8 mouse cellular contexts compared by ENCODE assay signal in genomic region chr9:67584871-67585270, GRCm38 (mm10). TPM values are rescaled to one million over a fixed set of nuclear protein-coding genes. Genes with fewer than 3 reads are reported as not detected.
A peak's percentile ranks its signal among the peaks of the same experiment; 100 is the strongest.
DNase-seq lines count a peak whose midpoint lies in the region; ATAC-seq and TF ChIP-seq lines count a peak whose summit lies in the region.

No protein-coding gene starts in this region.

- H3K9me3 ChIP-seq in lung, embryonic 15.5 days = no peaks in the 10 kb centered on the region
- H3K9me3 ChIP-seq in forebrain, embryonic 12.5 days = no peaks in the 10 kb centered on the region

- H3K79me2 ChIP-seq in C2C12 (ENCODE audit: control insufficient read depth, insufficient read depth) = peaks cover 3% of the 10 kb centered on the region

- peak; percentile 70 to 73 for DNase-seq in heart, postnatal 14 days
- DNase-seq in layer of hippocampus, postnatal 10 days (ENCODE audit: low spot score in 2 of 2) = no peak
- no peak for DNase-seq in right cerebral cortex, postnatal 36 days (ENCODE audit: low spot score in 2 of 2)
- DNase-seq in retina, embryonic 14.5 days (ENCODE audit: low spot score) = no peak

- H3K4me1 ChIP-seq in embryonic fibroblast, embryonic 13.5 days (ENCODE audit: control insufficient read depth, insufficient read depth, low read length) = peaks cover 6% of the 10 kb centered on the region; the same call in 1 of the 2 replicates
- peaks cover 18% of the 10 kb centered on the region for H3K4me1 ChIP-seq in lung, embryonic 15.5 days
- peaks cover 3% of the 10 kb centered on the region; the same call in 1 of the 2 replicates for H3K4me1 ChIP-seq in forebrain, embryonic 12.5 days

- no peaks in the 10 kb centered on the region for H3K79me3 ChIP-seq in C2C12 (ENCODE audit: low read depth)

- WGBS in lung, embryonic 15.5 days = 58% methylated on average over 10 of the region's 10 CpGs
- WGBS in forebrain, embryonic 12.5 days = 95% methylated on average over 10 of the region's 10 CpGs

- no peaks in the 10 kb centered on the region for H3K27me3 ChIP-seq in C2C12 (ENCODE audit: control insufficient read depth, insufficient read depth, insufficient read length)
- H3K27me3 ChIP-seq in lung, embryonic 15.5 days = no peaks in the 10 kb centered on the region
- H3K27me3 ChIP-seq in forebrain, embryonic 12.5 days = no peaks in the 10 kb centered on the region

- no peak for TF ChIP-seq CTCF in C2C12 (IDR thresholded peaks at IDR 0.05; ENCODE audit: control insufficient read depth, insufficient read depth, insufficient read length)
- no peak for TF ChIP-seq CTCF in embryonic fibroblast, embryonic 13.5 days (IDR thresholded peaks at IDR 0.05; ENCODE audit: borderline replicate concordance, insufficient read depth, low read length)

- peak overlapping the region; percentile 67 for H3K27ac ChIP-seq in embryonic fibroblast, embryonic 13.5 days (ENCODE audit: insufficient read depth, low read length)
- H3K27ac ChIP-seq in lung, embryonic 15.5 days = no peak overlapping the region; the same call in 1 of the 2 replicates
- no peak overlapping the region for H3K27ac ChIP-seq in forebrain, embryonic 12.5 days

- no peak overlapping the region for H3K9ac ChIP-seq in lung, embryonic 15.5 days
- H3K9ac ChIP-seq in forebrain, embryonic 12.5 days = no peak overlapping the region

- H3ac ChIP-seq in C2C12 (ENCODE audit: control insufficient read depth, insufficient read length, low read depth) = no peak overlapping the region

- no peak for TF ChIP-seq POLR2A in embryonic fibroblast, embryonic 13.5 days (IDR thresholded peaks at IDR 0.05; ENCODE audit: low read depth, low read length)

- no peaks in the 10 kb centered on the region for H3K36me3 ChIP-seq in C2C12 (ENCODE audit: control insufficient read depth, insufficient read depth)
- no peaks in the 10 kb centered on the region for H3K36me3 ChIP-seq in lung, embryonic 15.5 days
- H3K36me3 ChIP-seq in forebrain, embryonic 12.5 days (replicated peaks) = no peaks in the 10 kb centered on the region

- intact Hi-C loops in heart, postnatal 14 days (cut with DNase I) = no loop called here

- no peak overlapping the region for H3K4me3 ChIP-seq in C2C12 (ENCODE audit: insufficient read depth, poor library complexity, severe bottlenecking)
- H3K4me3 ChIP-seq in embryonic fibroblast, embryonic 13.5 days (ENCODE audit: insufficient read depth, low read length) = no peak overlapping the region
- H3K4me3 ChIP-seq in lung, embryonic 15.5 days = no peak overlapping the region
- H3K4me3 ChIP-seq in forebrain, embryonic 12.5 days (replicated peaks) = no peak overlapping the region

- H3K4me2 ChIP-seq in lung, embryonic 15.5 days = no peak overlapping the region
- H3K4me2 ChIP-seq in forebrain, embryonic 12.5 days = no peak overlapping the region

- ATAC-seq in lung, embryonic 15.5 days (ENCODE audit: borderline replicate concordance, extremely low read depth, low FRiP score, low TSS enrichment) = peak; percentile 56; the same call in 1 of the 2 replicates
- no peak for ATAC-seq in forebrain, embryonic 12.5 days (ENCODE audit: low FRiP score)

TF ChIP-seq in C2C12, 6 proteins besides CTCF, POLR2A, EP300 and RAD21:
- TF ChIP-seq MYOD1 (IDR thresholded peaks at IDR 0.05; ENCODE audit: control insufficient read depth, insufficient read length, low read depth) = peak; percentile 59
- TF ChIP-seq FOSL1 (IDR thresholded peaks at IDR 0.05; ENCODE audit: insufficient read depth, low read length, poor library complexity, severe bottlenecking) = no peak
- no peak for TF ChIP-seq MAX (IDR thresholded peaks at IDR 0.05)

RNA-seq across cellular contexts. Expression of gene Tln2, which starts 25.4 kb away (rescaled TPM):
- 14.0 TPM for polyA plus RNA-seq in C2C12 (2012; fragmentation: generic; extraction: Trizol)
- 28.7 and 33.4 TPM in 2 replicates for polyA plus RNA-seq in embryonic fibroblast, embryonic 13.5 days (2011; ENCODE audit: insufficient read length, low read depth, missing spikeins)
- 10 to 100 TPM; 77.2 to 87.0 TPM for total RNA-seq in heart, postnatal 14 days (2021)
- 13.7 and 14.1 TPM in 2 replicates for polyA plus RNA-seq in lung, embryonic 15.5 days (2015; fragmentation: Nextera tagmentation; extraction: Ambion mirVana)
- 100 to 1,000 TPM; 106 to 110 TPM for total RNA-seq in layer of hippocampus, postnatal 10 days (2021)
- polyA plus RNA-seq in forebrain, embryonic 12.5 days (2016; fragmentation: Nextera tagmentation; extraction: Ambion mirVana) = 17.3 and 17.5 TPM in 2 replicates

Comparison
In these comparisons a context has a peak if more than half of its experiments do, and no peak if none do; other contexts are left out.
1. DNase-seq: peak in heart, postnatal 14 days (2 of 2); none in layer of hippocampus, postnatal 10 days (0 of 2), right cerebral cortex, postnatal 36 days (0 of 2) and retina, embryonic 14.5 days (single experiment).